Mouse (Mus musculus): Measurements from ENCODE around the gene Serpinb9e. TPM values are rescaled to one million over a fixed set of nuclear protein-coding genes. Genes with fewer than 3 reads are reported as not detected.
"Not testable (repeated sequence)": the region's sequence is repeated elsewhere in the genome, so short reads cannot be mapped to it uniquely, and the experiment has no call there.

Gene Serpinb9e
- polyA plus RNA-seq (2016; fragmentation: Nextera tagmentation; extraction: Ambion mirVana), result not detected in 2 replicates

DNA sequence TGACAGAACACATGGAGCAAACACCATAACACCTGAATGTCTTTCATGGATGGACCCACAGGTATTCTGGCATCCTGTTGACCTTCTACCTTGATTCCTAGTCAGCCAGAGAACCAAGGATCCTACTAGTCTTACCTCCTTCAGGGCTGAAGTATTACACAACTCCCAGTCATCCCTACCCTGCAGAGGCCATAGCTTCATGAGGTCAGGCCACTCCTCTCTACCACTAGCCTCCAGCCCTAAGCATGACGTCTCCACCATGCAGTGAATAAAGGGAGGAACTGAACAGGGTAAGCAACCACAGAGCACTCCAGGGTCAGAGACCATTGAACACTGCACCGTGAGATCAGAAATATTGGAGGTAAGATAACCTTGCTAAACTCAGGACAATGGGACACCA, at the start of gene Serpinb9e:
Gene Serpinb9e (plus strand): TSS at position 301 of the 400 bp plus-strand sequence.
- not testable (repeated sequence) for ATAC-seq (ENCODE audit: low FRiP score, low read depth); H3K4me3 ChIP-seq

GRCm38 (mm10) chr13:33199740-33200139, 49.7 kb upstream of the Serpinb9e start:
- Histone ChIP-seq H3K4me1 (no peaks in the 10 kb centered on the region), H3K9me3 (no peaks in the 10 kb centered on the region), H3K4me3 (no peak overlapping the region), H3K4me2 (replicated peaks) (no peak overlapping the region), H3K27me3 (no peaks in the 10 kb centered on the region), H3K27ac (replicated peaks) (no peak overlapping the region), H3K36me3 (no peaks in the 10 kb centered on the region), H3K9ac (replicated peaks) (no peak overlapping the region)
- no peak for ATAC-seq (ENCODE audit: low FRiP score, low read depth)
- WGBS, result 58% methylated on average over 2 of the region's 2 CpGs

More for the DNA sequence above, at the start of gene Serpinb9e:
- not testable (repeated sequence) for H3K27ac ChIP-seq (replicated peaks); H3K4me1 ChIP-seq; H3K27me3 ChIP-seq; H3K36me3 ChIP-seq; H3K9ac ChIP-seq (replicated peaks); H3K9me3 ChIP-seq; H3K4me2 ChIP-seq (replicated peaks)
- WGBS, result 87% methylated on average over 2 of the region's 2 CpGs

DNA sequence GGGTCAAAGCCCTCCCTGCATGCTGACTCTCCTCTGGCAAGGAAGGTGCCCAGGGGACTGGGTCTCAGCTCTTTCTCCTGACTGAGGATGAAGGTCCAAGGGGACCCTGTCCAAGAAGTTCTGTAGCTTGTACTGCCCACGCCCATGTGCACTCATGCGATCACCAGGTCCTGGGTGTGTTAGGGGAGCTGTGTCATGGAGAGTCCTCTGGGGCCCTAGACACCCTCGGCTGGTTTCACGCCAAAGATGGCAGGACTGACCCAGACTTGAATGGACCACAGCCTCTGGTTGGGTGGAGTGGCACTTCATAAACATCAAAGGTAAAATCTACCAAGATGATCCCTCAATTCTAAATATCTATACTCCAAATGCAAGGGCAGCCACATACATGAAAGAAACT, 59.2 kb downstream of the Serpinb9e start:
- H3K27ac ChIP-seq (replicated peaks); H3K36me3 ChIP-seq; H3K27me3 ChIP-seq; H3K9ac ChIP-seq (replicated peaks); H3K9me3 ChIP-seq; ATAC-seq (ENCODE audit: low FRiP score, low read depth); H3K4me3 ChIP-seq; H3K4me1 ChIP-seq; H3K4me2 ChIP-seq (replicated peaks): not testable (repeated sequence)
- 85% methylated on average over 4 of the region's 4 CpGs for WGBS

Other genes starting within 250 kb of the Serpinb9e start
- 1.1 and 1.2 TPM in 2 replicates for gene Serpinb9, start 246.4 kb upstream of the Serpinb9e start, polyA plus RNA-seq (2016; fragmentation: Nextera tagmentation; extraction: Ambion mirVana)
- 0.11 TPM in 1 of 2 replicates, not detected in the other for gene Serpinb9b, start 222.2 kb upstream of the Serpinb9e start, polyA plus RNA-seq (2016; fragmentation: Nextera tagmentation; extraction: Ambion mirVana)
- 0.26 and 0.34 TPM in 2 replicates for gene Serpinb1b, start 171.0 kb upstream of the Serpinb9e start, polyA plus RNA-seq (2016; fragmentation: Nextera tagmentation; extraction: Ambion mirVana)
- not detected in 2 replicates for gene Serpinb9c, start 89.9 kb upstream of the Serpinb9e start, polyA plus RNA-seq (2016; fragmentation: Nextera tagmentation; extraction: Ambion mirVana)
- gene Serpinb9d, start 56.7 kb upstream of the Serpinb9e start, polyA plus RNA-seq (2016; fragmentation: Nextera tagmentation; extraction: Ambion mirVana), result not detected in 2 replicates
- gene Serpinb9f, start 74.5 kb downstream of the Serpinb9e start, polyA plus RNA-seq (2016; fragmentation: Nextera tagmentation; extraction: Ambion mirVana), result not detected in 2 replicates
- not detected in 2 replicates for gene Gm11397, start 146.1 kb downstream of the Serpinb9e start, polyA plus RNA-seq (2016; fragmentation: Nextera tagmentation; extraction: Ambion mirVana)
- gene Serpinb9g, start 235.2 kb downstream of the Serpinb9e start, polyA plus RNA-seq (2016; fragmentation: Nextera tagmentation; extraction: Ambion mirVana), result not detected in 2 replicates